Mouse (Mus musculus) testis, postnatal 10 days (tissue): ENCODE results near the gene Nat8f4.
A peak's percentile ranks its signal among the peaks of the same experiment; 100 is the strongest.

Source experiments
- DNase-seq: peaks from one replicate; pipeline ENCODE4 v3.0.0; 2021; ENCODE audit warnings: low spot score

The Nat8f4 gene

GRCm38 (mm10) chr6:85898596-85899475, 5.8 kb downstream of the Nat8f4 start:
- DNase-seq, result peak; percentile 39

- peak; percentile 56 for DNase-seq
These were observed 9.5 kb downstream of the Nat8f4 start for GRCm38 (mm10) chr6:85895061-85895648.

- DNase-seq, result peak; percentile 15
These were observed 15.7 kb downstream of the Nat8f4 start for GRCm38 (mm10) chr6:85888961-85889360.

DNA sequence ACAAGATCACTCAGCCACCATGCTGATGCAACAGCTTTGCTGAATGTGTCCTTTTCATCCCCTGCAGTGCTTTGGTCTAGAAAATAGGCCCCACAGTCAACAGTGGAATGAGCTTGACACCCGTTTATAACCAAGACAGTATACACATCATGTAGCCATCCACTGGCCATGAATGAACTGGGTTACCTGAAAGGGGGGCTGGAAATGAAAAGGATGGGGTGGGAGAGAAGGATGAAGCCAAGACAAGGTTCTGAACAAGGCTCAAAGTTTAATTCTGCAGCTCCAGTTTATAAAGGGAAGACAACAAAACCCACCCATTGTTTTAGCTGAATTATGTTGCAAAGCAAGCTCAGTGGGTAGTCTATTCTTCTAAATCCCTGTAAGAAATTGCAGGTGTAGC, 20.4 kb downstream of the Nat8f4 start:
- peak; percentile 7 for DNase-seq

GRCm38 (mm10) chr6:85883246-85883645, 21.4 kb downstream of the Nat8f4 start:
- peak; percentile 43 for DNase-seq

- peak; percentile 30 for DNase-seq
These were observed 35.7 kb downstream of the Nat8f4 start, which contains the start of gene Nat8f2 for GRCm38 (mm10) chr6:85869006-85869405. Nat8f2 (minus strand) TSS chr6:85869158.

DNA sequence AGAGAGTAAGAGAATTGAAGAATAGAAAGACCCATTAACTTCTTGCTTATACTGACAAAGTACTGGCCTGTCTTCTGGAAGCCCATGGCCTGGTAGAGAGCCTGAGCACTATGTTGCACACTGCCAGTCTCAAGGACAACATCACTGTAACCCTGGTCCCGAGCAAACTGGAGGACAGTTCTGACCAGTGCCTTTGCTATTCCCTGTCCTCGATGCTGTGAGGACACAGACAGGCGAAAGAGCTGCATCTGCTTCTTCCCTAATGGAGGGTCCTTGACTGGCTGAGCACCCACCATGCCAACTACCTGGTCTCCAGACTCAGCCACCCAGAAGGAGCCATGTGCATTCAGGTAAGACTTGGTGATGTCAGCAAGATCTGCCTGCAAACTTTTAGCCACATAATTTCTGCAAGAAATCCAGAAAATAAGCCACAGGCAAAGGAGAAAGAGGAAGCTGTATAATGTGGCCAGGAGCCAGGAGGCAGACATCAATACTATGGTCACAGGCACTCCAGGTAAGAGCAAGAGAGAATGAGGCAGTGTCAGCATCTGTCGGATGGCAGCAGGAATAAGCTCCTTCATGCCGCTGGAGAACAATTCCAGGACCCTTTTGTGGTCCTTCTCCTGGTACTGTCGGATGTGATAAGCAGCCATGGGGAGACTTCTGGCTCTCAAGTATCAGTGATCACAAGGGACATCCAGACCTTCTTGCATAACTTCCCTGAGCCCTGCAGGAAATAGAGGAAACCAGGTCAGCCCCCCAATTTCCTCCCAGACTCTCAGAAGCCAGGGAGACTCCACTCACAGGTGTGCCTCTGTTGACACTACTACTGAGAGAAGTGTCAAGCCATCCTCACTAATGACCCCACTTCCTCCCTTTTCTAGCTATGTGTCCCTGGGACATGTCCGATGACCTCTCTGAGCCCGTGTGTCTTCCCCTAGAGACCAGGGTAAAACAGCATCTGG, 36.7 kb downstream of the Nat8f4 start:
- DNase-seq, result peak; percentile 28

DNA sequence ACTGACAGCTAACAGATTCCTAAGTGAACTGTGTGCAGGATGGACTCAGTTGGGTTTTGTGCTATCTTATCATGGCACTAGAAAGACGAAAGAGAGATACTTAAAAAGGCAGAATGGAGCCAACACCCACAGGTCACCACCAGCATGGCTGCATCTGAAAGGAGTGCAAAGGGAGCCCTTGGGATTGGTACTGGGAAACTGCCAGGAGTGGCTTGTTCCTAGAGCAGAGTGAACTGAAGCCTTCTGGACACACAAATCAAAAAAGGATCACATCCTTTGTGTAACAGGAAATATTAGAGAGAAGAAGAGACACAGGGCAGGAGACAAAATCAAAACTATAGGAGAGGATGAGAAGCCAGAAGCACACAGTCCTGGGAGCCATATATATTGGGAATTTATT, 37.7 kb downstream of the Nat8f4 start:
- peak; percentile 31 for DNase-seq

- peak; percentile 14 for DNase-seq
These were observed 38.5 kb downstream of the Nat8f4 start for GRCm38 (mm10) chr6:85866166-85866565.

DNA sequence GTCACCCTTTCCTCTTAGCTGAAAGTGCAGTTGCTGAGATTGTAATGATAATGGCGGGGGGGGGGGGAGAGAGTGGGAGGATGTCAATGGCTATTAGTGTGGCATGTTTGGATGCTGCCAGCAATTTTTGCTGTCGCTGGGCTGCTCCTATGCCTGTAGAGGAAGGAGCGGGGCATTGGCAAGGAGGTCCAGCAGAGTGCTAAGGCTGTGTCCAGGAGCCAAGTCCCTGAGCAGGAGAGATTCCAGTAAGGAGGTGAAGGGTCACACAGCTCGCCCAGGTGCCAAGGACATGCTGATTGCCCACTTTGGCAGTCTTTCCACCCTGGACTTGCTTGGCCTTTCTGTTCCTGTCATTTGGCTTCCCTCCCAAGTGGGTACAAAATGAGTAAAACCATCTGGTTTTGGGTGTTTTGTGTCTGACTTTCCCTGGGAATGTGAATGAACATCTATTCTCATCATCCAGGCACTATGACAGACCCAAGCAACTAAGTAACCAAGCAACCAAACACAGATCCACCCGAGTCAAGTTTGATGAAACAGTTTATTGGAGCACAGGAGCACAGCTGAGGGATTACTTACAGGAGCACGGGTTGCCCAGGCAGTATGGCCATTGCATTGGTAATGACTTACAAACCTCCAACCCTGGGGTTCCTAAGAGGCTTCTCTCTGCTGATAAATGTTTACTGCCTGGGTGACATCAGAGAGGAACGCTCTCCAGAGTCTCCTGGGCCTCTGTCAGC, 39.6 kb downstream of the Nat8f4 start:
- peak; percentile 44 for DNase-seq

DNA sequence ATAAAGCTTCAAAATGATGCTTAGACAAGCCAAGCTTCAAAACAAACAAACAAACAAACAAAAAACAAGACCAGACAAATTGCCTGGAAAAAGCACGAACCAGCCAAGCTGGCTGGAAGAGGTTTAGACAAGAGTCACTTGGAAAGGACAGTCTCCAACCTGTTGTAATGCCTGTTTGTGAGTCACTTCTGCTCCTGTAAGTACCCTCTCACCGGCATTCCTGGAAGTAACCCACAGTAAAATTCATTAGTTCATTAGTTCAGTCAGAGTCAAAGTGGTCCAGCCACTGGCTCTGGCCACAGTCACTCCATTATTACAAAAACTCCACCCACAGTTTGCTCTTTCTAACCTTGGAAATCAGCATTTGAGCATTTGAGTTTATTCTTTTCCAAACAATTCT, 40.8 kb downstream of the Nat8f4 start:
- DNase-seq, result peak; percentile 18

GRCm38 (mm10) chr6:85863136-85863535, 41.5 kb downstream of the Nat8f4 start:
- DNase-seq, result peak; percentile 48

DNA sequence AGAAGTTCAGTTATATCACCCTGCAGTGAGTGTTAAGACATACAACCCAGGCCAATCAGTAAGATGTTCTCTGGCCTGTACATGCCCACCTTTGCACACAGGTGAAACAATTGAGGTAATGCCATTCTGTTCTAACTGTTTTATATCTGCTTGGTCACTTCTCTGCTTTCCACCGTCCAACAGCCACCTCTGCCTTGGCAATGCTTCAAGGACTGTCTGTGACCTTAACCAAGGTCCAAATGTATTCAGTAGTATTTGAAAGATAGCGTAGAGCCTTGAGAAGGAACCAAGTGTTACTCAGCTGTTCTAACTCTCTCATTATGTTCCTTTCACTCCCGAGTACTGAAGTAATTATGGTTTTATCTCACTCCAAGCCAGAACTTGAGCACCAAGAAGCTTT, 42.1 kb downstream of the Nat8f4 start:
- peak; percentile 62 for DNase-seq

- peak; percentile 23 for DNase-seq
These were observed 43.4 kb downstream of the Nat8f4 start for GRCm38 (mm10) chr6:85861247-85861646.

DNA sequence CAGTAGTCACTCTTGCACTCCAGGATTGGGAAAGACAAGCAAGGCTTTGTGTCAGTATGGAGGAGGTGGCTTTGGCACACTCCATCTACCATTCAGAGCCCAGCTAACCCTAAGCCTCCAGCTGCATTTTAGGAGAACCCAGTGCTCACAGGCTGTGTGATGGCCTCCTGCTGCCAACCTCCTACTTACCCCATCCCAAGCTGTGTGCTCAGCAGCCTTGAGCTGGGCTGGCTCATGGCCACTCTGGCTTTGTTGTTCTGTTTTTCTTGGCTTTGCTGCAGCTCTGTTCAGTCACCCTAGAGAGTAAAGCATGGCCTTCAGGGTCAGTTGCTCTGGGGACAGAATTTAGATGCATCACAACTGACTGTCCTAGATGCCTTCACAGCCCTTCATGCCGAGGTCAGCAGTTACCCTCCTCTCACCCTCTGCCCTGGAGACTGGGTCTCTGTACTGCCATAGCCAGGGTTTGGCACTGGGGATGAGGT, 48.4 kb downstream of the Nat8f4 start:
- DNase-seq, result peak; percentile 64

DNA sequence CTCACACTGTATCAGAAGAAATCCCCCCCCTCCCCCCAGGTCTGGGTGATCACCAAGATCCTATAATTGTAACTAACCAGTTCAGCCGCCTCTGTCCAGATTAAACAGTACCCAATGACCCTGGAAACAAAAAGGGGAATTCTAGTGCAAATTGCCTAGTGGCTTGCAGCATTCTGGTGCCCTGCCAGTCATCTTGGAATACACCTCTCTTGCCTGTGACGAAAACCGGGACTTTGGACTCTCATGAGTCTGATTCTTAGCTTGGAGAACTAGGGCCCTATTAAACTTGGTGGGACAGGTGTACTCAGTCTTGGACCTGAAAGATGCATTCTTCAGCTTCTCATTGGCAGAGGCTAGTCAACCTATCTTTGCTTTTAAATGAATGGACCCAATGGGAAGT, 51.2 kb downstream of the Nat8f4 start:
- DNase-seq, result no peak

DNA sequence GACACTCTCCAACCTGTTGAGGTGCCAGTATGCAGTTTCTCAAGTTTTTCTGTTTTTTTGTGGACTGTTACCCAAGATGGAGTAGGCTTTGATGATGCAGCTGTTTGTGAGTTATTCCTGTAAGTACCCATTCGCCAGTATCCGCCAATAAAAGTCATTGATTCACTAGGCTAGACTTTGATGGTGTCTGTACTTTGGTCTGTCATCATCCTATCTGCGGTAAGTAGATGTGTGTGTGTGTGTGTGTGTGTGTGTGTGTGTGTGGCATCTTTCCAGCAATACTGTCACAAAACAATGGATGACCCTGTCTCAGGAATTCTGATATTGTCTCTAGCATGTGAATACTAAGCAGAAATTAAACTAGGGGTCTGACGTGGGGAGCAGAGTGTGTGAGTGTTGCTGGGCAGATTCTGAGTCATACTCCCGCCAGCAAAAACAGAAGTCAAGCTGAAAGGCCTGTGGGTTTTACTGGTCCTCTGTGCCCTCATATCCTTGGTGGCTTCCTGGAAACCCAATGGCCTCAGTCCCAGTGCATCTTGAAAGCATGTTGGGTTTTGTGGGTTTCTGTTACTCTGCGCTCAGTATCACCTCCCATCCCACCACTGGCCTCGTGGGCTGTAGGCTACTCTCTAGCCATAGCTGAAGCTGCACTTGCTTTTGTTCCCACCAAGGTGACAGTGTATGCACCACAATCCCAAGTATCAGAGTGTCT, 53.5 kb downstream of the Nat8f4 start:
- no peak for DNase-seq

DNA sequence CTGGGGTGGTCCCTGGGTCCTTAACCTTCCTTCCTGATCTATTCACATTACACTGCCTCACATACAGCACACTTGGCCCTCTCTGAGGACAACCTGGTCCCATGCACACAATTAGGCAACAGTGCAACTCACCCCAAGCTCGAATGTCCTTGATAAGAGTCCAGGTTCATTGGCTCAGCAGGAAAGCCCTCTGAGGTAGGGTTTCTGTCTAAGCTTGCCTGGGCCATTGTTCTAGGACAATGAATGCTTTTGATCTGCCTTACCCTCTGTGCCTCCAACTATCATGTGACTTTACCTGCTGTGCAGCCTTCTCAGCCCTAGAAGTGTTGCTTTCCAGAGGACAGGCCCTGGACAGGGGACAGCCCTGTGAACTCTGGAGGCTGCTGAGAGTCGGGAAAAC, 55.4 kb downstream of the Nat8f4 start:
- no peak for DNase-seq
